Mouse (Mus musculus) thymus, adult 2 months (tissue): Measurements from ENCODE around the gene Dlat. TPM values are rescaled to one million over a fixed set of nuclear protein-coding genes. Genes with fewer than 3 reads are reported as not detected.

Source experiments
- DNase-seq: peaks from one replicate; pipeline ENCODE4 v3.0.0; 2021
- H3K27ac ChIP-seq: fragments of 200-500 bp; 2 replicates; pipeline ENCODE4 v1.5.1; 2012; ENCODE audit warnings: low read length, control low read depth; ENCODE audit not compliant: control insufficient read depth, insufficient read depth
- H3K27me3 ChIP-seq: fragments of 200-500 bp; 2 replicates; pipeline ENCODE4 v1.6.1; 2012; ENCODE audit warnings: mild to moderate bottlenecking, low read length, moderate library complexity, mixed read lengths; ENCODE audit not compliant: control insufficient read depth, insufficient read depth
- H3K36me3 ChIP-seq: fragments of 200-500 bp; 2 replicates; pipeline ENCODE4 v1.6.1; 2012; ENCODE audit warnings: mild to moderate bottlenecking, low read length, moderate library complexity; ENCODE audit not compliant: control insufficient read depth, insufficient read depth
- H3K4me1 ChIP-seq: fragments of 200-500 bp; replicated peaks from 2 replicates; pipeline ENCODE4 v1.6.1; 2012; ENCODE audit warnings: low read length; ENCODE audit not compliant: control insufficient read depth, insufficient read depth
- H3K4me3 ChIP-seq: fragments of 200-500 bp; 2 replicates; pipeline ENCODE4 v1.5.1; 2012; ENCODE audit warnings: mild to moderate bottlenecking, low read length, control low read depth, moderate library complexity; ENCODE audit not compliant: control insufficient read depth, insufficient read depth
- CTCF ChIP-seq: fragments of 200-500 bp; IDR thresholded peaks from 2 replicates; pipeline ENCODE4 v1.5.1; 2012; ENCODE audit warnings: mild to moderate bottlenecking, control low read depth, low read length, moderate library complexity, borderline replicate concordance; ENCODE audit not compliant: control insufficient read depth, poor library complexity, insufficient read depth; ENCODE audit errors: extremely low read depth
- POLR2A ChIP-seq: fragments of 200-500 bp; IDR thresholded peaks from 2 replicates; pipeline ENCODE4 v1.6.1; 2012; ENCODE audit warnings: mild to moderate bottlenecking, low read length, control low read depth, moderate library complexity; ENCODE audit not compliant: control insufficient read depth, poor library complexity, insufficient read depth; ENCODE audit errors: extremely low read depth
- WGBS: fragments of 180-500 bp; shearing (Covaris S2); methylation state at CpG from one replicate; pipeline ENCODE4 v1.1.7; 2018; 5-methylcytosine and 5-hydroxymethylcytosine counted together
- polyA plus RNA-seq: library from polyadenylated mRNA; depleted of rRNA; stranded (reverse); fragments of >200 nt; gene quantifications from 2 replicates; pipeline ENCODE4 v1.2.3, GENCODE M21; 2012; rRNA removed

The Dlat gene
- polyA plus RNA-seq, 1 experiment = 24.5 TPM

- H3K4me1 ChIP-seq = peaks cover 4% of the 10 kb centered on the region
- no peak for DNase-seq
- H3K27ac ChIP-seq = no peak overlapping the region
- no peak overlapping the region for H3K4me3 ChIP-seq
- H3K27me3 ChIP-seq = no peaks in the 10 kb centered on the region
- 91% methylated on average over 12 of the region's 12 CpGs for WGBS
- TF ChIP-seq CTCF (no peak), POLR2A (no peak)
- H3K36me3 ChIP-seq = peaks cover 33% of the 10 kb centered on the region
Observed at GRCm38 (mm10) chr9:50594794-50595417, 64.7 kb downstream of the Dlat start.

- peak; percentile 45 for DNase-seq
- TF ChIP-seq POLR2A (no peak), CTCF (no peak)
- Histone ChIP-seq H3K4me1 (peaks cover 4% of the 10 kb centered on the region), H3K27ac (no peak overlapping the region), H3K27me3 (no peaks in the 10 kb centered on the region), H3K36me3 (peaks cover 23% of the 10 kb centered on the region), H3K4me3 (no peak overlapping the region)
- 73% methylated on average over 3 of the region's 3 CpGs for WGBS
Observed at GRCm38 (mm10) chr9:50593544-50593943, 66.0 kb downstream of the Dlat start.

DNA sequence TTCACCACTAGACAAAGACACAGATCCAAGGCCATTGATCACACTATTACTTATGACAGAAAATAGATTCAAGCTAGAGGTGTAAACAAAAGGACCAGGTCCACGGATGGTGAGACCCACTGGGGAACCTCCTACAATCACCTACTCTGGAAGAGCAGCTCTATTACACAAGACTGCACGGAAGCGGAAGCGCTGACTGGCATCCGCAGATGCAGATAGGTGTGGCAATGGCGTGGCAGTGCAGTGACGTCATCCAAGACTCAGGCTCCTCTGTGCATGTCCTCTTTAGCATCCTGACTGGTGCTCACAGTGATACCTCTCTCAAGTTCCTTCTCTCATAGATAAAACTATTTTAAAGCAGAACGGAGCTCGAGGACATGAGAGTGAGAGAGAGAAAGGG is 66.6 kb downstream of the Dlat start:
- whole genome bisulfite sequencing = 94% methylated on average over 9 of the region's 9 CpGs
- no peak overlapping the region for H3K4me3 ChIP-seq
- no peak overlapping the region for H3K27ac ChIP-seq
- TF ChIP-seq POLR2A = no peak
- TF ChIP-seq CTCF = no peak
- H3K27me3 ChIP-seq = no peaks in the 10 kb centered on the region
- DNase-seq = no peak
- H3K36me3 ChIP-seq = peaks cover 17% of the 10 kb centered on the region
- peaks cover 4% of the 10 kb centered on the region for H3K4me1 ChIP-seq

DNA sequence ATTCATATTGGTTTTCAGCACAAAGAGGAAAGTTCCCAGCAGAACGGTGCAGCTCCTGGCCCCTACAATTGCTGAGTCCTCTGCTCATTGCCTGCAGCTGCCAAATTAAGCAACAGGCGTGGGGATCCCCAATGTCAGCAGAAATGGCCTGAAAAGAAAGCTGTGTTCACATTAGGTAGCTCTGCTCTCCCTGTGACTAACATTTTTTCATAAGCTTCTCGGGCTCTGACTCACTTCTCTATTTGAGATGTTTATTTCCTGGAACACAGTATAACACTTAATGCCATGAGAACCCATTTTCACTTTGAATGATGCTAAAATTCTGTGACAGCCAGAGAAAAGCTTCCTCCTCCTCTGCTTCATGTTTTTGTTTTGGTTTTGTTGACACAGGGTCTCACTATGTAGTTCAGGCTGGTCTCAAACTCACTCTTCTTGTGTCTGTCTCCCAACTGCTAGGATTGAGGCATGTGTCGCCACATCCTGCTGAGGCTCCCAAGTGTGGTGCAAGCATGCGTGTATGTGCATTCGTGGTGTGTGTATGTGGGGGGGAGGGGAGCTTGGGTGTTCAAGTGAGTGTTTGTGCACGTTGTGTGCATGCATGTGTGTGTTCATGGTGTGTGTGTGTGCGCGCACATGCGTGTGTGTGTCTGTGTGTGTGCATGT is 68.6 kb downstream of the Dlat start:
- WGBS = 50% methylated on average over 10 of the region's 10 CpGs
- no peak for DNase-seq
- Histone ChIP-seq H3K27ac (no peak overlapping the region), H3K27me3 (no peaks in the 10 kb centered on the region), H3K4me1 (peaks cover 4% of the 10 kb centered on the region), H3K4me3 (no peak overlapping the region), H3K36me3 (no peaks in the 10 kb centered on the region; the same call in 1 of the 2 replicates)
- TF ChIP-seq CTCF = no peak
- no peak for TF ChIP-seq POLR2A

DNA sequence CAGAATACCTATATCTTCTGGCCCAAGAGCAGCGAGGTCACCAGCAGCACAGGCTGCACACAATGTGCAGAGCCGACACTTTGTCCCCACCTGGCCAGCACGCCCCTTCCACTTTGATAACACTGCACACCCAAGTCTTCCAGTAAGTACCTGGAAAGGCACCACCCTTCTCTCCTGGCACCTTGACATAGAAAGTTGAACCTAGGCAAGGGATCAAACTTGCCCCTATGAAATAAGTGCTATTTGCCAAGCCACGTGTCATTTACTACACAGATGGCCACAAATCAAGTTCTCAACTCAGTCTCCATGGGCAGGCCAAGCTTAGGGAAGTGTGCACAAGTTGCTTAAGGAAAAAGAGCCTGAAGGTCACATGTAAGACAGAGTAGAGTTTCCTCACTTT is 72.6 kb downstream of the Dlat start:
- Histone ChIP-seq H3K4me3 (no peak overlapping the region), H3K27me3 (no peaks in the 10 kb centered on the region), H3K4me1 (peaks cover 4% of the 10 kb centered on the region), H3K36me3 (no peaks in the 10 kb centered on the region), H3K27ac (no peak overlapping the region)
- TF ChIP-seq CTCF = no peak
- no peak for TF ChIP-seq POLR2A
- 90% methylated on average over 4 of the region's 4 CpGs for WGBS
- no peak for DNase-seq

GRCm38 (mm10) chr9:50585145-50585818 is 74.3 kb downstream of the Dlat start:
- Histone ChIP-seq H3K27ac (no peak overlapping the region), H3K27me3 (no peaks in the 10 kb centered on the region), H3K4me1 (no peaks in the 10 kb centered on the region), H3K36me3 (no peaks in the 10 kb centered on the region), H3K4me3 (no peak overlapping the region)
- WGBS = 95% methylated on average over 6 of the region's 6 CpGs
- no peak for DNase-seq
- TF ChIP-seq CTCF = no peak
- TF ChIP-seq POLR2A = no peak

Other genes with a start within 250 kb of the Dlat start
- 7.5 and 8.0 TPM in 2 replicates for gene Plet1, start 165.3 kb downstream of the Dlat start, polyA plus RNA-seq
- 45.0 and 51.0 TPM in 2 replicates for gene Pts, start 131.1 kb downstream of the Dlat start, polyA plus RNA-seq
- gene Il18, start 105.0 kb downstream of the Dlat start, polyA plus RNA-seq = 3.2 and 5.0 TPM in 2 replicates
- gene Bco2, start 104.6 kb downstream of the Dlat start, polyA plus RNA-seq = 0.23 and 0.38 TPM in 2 replicates
- not detected in 2 replicates for gene Tex12, start 98.5 kb downstream of the Dlat start, polyA plus RNA-seq
- gene Sdhd, start 56.0 kb downstream of the Dlat start, polyA plus RNA-seq = 197 and 210 TPM in 2 replicates
- 126 and 168 TPM in 2 replicates for gene Timm8b, start 55.9 kb downstream of the Dlat start, polyA plus RNA-seq
- gene Pih1d2, start 42.5 kb downstream of the Dlat start, polyA plus RNA-seq = 0.69 and 0.85 TPM in 2 replicates
- gene Nkapd1, start 42.3 kb downstream of the Dlat start, polyA plus RNA-seq = 8.5 and 8.9 TPM in 2 replicates
- gene Dixdc1, start 79.7 kb upstream of the Dlat start, polyA plus RNA-seq = 0.37 and 0.77 TPM in 2 replicates
- gene 2310030G06Rik, start 86.8 kb upstream of the Dlat start, polyA plus RNA-seq = 1.6 and 3.6 TPM in 2 replicates
- 29.7 and 146 TPM in 2 replicates for gene Cryab, start 91.5 kb upstream of the Dlat start, polyA plus RNA-seq
- 3.8 and 16.7 TPM in 2 replicates for gene Hspb2, start 92.6 kb upstream of the Dlat start, polyA plus RNA-seq
- gene Fdxacb1, start 108.5 kb upstream of the Dlat start, polyA plus RNA-seq = 4.5 and 4.7 TPM in 2 replicates
- 23.2 and 23.4 TPM in 2 replicates for gene Alg9, start 115.2 kb upstream of the Dlat start, polyA plus RNA-seq
- gene 1110032A03Rik, start 115.7 kb upstream of the Dlat start, polyA plus RNA-seq = 20.0 and 22.4 TPM in 2 replicates
- gene Ppp2r1b, start 185.5 kb upstream of the Dlat start, polyA plus RNA-seq = 17.1 and 19.7 TPM in 2 replicates